Mouse (Mus musculus): ENCODE measurements around the gene Asb6. TPM values are rescaled to one million over a fixed set of nuclear protein-coding genes. Genes with fewer than 3 reads are reported as not detected.
A peak's percentile ranks its signal among the peaks of the same experiment; 100 is the strongest.

Asb6 gene
- polyA plus RNA-seq, 1 experiment from 2014 or later = 39.0 TPM

GRCm38 (mm10) chr2:30784078-30784994 lies 45.8 kb downstream of the Asb6 start:
- Histone ChIP-seq H3K27ac (ENCODE audit: low read length) (peak overlapping the region; percentile 95), H3K9me3 (ENCODE audit: low read length) (no peaks in the 10 kb centered on the region), H3K4me1 (ENCODE audit: insufficient read depth, low read length) (peaks cover 45% of the 10 kb centered on the region)

DNA sequence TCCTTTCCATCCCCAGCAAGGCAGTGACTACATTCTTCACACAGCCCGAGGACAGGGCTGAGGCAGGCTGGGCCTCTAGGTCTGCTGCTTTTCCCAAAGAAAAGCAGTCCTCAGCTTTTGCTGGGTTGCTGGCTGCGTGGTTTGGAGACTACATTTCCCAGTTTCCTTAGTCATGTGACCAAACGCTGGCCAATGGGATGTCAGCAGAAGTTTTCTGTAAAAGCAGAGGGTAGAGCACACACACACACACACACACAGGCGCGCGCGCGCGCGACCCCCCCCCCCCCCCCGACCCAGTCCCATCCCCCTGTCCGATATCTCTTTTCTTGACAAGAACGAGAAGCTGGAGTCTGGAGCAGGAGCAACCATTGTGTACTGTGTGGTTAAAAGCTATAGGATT lies 46.8 kb downstream of the Asb6 start:
- H3K27ac ChIP-seq (ENCODE audit: low read length) = peak overlapping the region; percentile 95
- peak overlapping the region; percentile 62 for H3K9ac ChIP-seq (replicated peaks; ENCODE audit: low read length)
- H3K9me3 ChIP-seq (ENCODE audit: low read length) = no peaks in the 10 kb centered on the region
- H3K4me1 ChIP-seq (ENCODE audit: insufficient read depth, low read length) = peaks cover 53% of the 10 kb centered on the region
- no peaks in the 10 kb centered on the region for H3K36me3 ChIP-seq (ENCODE audit: insufficient read depth, low read length)
- H3K4me2 ChIP-seq (replicated peaks; ENCODE audit: low read depth, low read length) = peak overlapping the region; percentile 60
- H3K4me3 ChIP-seq (ENCODE audit: low read length) = peak overlapping the region; percentile 18; the same call in 1 of the 2 replicates
- ATAC-seq (ENCODE audit: low FRiP score, low TSS enrichment) = peak; percentile 3; the same call in 1 of the 2 replicates
- WGBS = 0% methylated on average over 13 of the region's 13 CpGs
- no peaks in the 10 kb centered on the region for H3K27me3 ChIP-seq (ENCODE audit: insufficient read depth, low read length)

More at GRCm38 (mm10) chr2:30784078-30784994, 45.8 kb downstream of the Asb6 start:
- H3K27me3 ChIP-seq (ENCODE audit: insufficient read depth, low read length) = no peaks in the 10 kb centered on the region
- peak overlapping the region; percentile 71 for H3K9ac ChIP-seq (replicated peaks; ENCODE audit: low read length)
- peak overlapping the region; percentile 40 for H3K4me3 ChIP-seq (ENCODE audit: low read length)
- peak overlapping the region; percentile 60 for H3K4me2 ChIP-seq (replicated peaks; ENCODE audit: low read depth, low read length)
- peak; percentile 83 for ATAC-seq (ENCODE audit: low FRiP score, low TSS enrichment)
- H3K36me3 ChIP-seq (ENCODE audit: insufficient read depth, low read length) = no peaks in the 10 kb centered on the region
- WGBS = 5% methylated on average over 39 of the region's 40 CpGs

DNA sequence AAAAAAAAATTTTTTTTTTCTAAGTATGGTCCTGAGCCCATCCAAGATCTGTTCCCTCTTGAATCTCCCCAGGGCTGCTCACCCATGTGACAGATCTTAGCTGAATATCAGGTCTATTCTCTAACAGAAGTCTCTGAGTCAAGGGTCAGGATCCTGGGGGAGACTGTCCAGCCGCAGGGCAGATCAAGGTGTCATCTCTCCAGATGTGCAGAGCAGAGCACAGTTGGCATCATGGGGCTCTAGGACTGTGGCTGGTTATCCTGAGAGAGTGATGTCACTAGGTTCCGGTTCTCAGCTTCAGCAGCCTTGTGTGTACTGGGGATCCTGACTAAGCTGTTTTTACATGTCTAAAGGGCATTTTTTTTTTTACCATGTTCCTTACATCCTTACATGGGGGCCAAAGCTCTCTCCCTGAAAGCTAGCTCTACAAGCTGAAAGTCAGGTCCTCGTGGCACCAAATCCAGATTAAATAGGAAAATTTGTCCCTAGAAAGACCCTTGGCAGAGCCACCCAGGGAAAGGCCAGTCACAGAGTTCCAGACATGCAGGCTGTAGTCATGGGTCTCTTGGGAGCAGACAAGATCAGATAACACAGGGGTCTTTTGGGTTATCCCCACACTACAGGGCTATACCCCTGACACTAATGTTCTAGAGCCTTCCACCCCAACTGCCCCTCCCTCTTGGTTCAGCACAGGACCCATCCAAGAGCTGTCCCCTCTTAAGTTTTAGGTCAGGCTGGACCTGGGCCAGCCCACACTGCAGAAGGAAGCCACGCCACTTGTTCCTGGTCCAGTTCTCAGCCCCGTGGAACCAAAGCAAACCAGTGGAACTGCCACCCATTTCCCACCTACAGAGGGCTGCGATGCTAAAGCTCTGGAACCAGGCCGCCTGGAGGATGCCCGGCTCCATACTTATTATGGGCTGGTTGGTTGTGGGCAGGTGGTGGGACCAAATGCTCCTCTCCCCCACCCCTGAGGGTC lies 47.5 kb downstream of the Asb6 start:
- 70% methylated on average over 8 of the region's 8 CpGs for WGBS
- peak overlapping the region; percentile 62 for H3K9ac ChIP-seq (replicated peaks; ENCODE audit: low read length)
- no peak overlapping the region for H3K4me3 ChIP-seq (ENCODE audit: low read length)

DNA sequence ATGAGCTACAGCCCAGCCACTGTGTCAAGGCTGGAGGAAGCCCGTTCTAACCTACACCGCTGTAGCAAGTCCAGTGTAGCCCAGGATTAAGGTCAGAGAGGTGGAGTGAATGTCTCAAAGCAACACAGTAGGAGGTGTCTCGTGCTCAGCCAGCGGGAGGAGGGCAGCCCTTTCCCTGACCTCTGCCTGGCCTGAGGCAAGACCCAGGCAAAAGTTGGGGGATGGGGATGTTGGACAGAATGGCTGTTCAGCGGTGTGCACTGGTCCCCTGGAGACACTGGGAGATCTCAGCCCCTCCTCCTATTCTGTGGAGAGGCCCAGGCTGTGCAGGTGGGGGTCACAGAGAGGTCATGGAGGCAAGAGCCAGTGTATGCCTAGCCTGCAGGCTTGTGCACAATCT lies 50.9 kb downstream of the Asb6 start:
- no peak overlapping the region for H3K4me2 ChIP-seq (replicated peaks; ENCODE audit: low read depth, low read length)
- peak; percentile 75 for ATAC-seq (ENCODE audit: low FRiP score, low TSS enrichment)
- WGBS = 5% methylated on average over 5 of the region's 5 CpGs

More for the DNA sequence above, 47.5 kb downstream of the Asb6 start:
- H3K36me3 ChIP-seq (ENCODE audit: insufficient read depth, low read length) = no peaks in the 10 kb centered on the region
- no peaks in the 10 kb centered on the region for H3K9me3 ChIP-seq (ENCODE audit: low read length)
- peaks cover 53% of the 10 kb centered on the region for H3K4me1 ChIP-seq (ENCODE audit: insufficient read depth, low read length)
- ATAC-seq (ENCODE audit: low FRiP score, low TSS enrichment) = no peak
- peak overlapping the region; percentile 60 for H3K4me2 ChIP-seq (replicated peaks; ENCODE audit: low read depth, low read length)
- H3K27ac ChIP-seq (ENCODE audit: low read length) = peak overlapping the region; percentile 95
- H3K27me3 ChIP-seq (ENCODE audit: insufficient read depth, low read length) = no peaks in the 10 kb centered on the region

GRCm38 (mm10) chr2:30778235-30778634 lies 51.9 kb downstream of the Asb6 start:
- no peaks in the 10 kb centered on the region for H3K36me3 ChIP-seq (ENCODE audit: insufficient read depth, low read length)
- no peak overlapping the region for H3K9ac ChIP-seq (replicated peaks; ENCODE audit: low read length)
- H3K4me3 ChIP-seq (ENCODE audit: low read length) = no peak overlapping the region
- H3K27me3 ChIP-seq (ENCODE audit: insufficient read depth, low read length) = no peaks in the 10 kb centered on the region
- H3K27ac ChIP-seq (ENCODE audit: low read length) = peak overlapping the region; percentile 63
- WGBS = 75% methylated on average over 4 of the region's 4 CpGs
- H3K4me2 ChIP-seq (replicated peaks; ENCODE audit: low read depth, low read length) = no peak overlapping the region
- no peak for ATAC-seq (ENCODE audit: low FRiP score, low TSS enrichment)
- H3K9me3 ChIP-seq (ENCODE audit: low read length) = no peaks in the 10 kb centered on the region
- H3K4me1 ChIP-seq (ENCODE audit: insufficient read depth, low read length) = peaks cover 26% of the 10 kb centered on the region

More for the DNA sequence above, 50.9 kb downstream of the Asb6 start:
- no peaks in the 10 kb centered on the region for H3K9me3 ChIP-seq (ENCODE audit: low read length)
- H3K27ac ChIP-seq (ENCODE audit: low read length) = peak overlapping the region; percentile 63
- no peak overlapping the region for H3K4me3 ChIP-seq (ENCODE audit: low read length)
- no peaks in the 10 kb centered on the region for H3K36me3 ChIP-seq (ENCODE audit: insufficient read depth, low read length)
- H3K27me3 ChIP-seq (ENCODE audit: insufficient read depth, low read length) = no peaks in the 10 kb centered on the region
- peak overlapping the region; percentile 41; the same call in 1 of the 2 replicates for H3K9ac ChIP-seq (replicated peaks; ENCODE audit: low read length)
- H3K4me1 ChIP-seq (ENCODE audit: insufficient read depth, low read length) = peaks cover 29% of the 10 kb centered on the region

GRCm38 (mm10) chr2:30777266-30777665 lies 52.9 kb downstream of the Asb6 start:
- H3K4me1 ChIP-seq (ENCODE audit: insufficient read depth, low read length) = peaks cover 32% of the 10 kb centered on the region
- H3K4me2 ChIP-seq (replicated peaks; ENCODE audit: low read depth, low read length) = no peak overlapping the region
- H3K27me3 ChIP-seq (ENCODE audit: insufficient read depth, low read length) = no peaks in the 10 kb centered on the region
- WGBS = 80% methylated on average over 3 of the region's 3 CpGs
- H3K9me3 ChIP-seq (ENCODE audit: low read length) = no peaks in the 10 kb centered on the region
- H3K4me3 ChIP-seq (ENCODE audit: low read length) = no peak overlapping the region
- H3K36me3 ChIP-seq (ENCODE audit: insufficient read depth, low read length) = no peaks in the 10 kb centered on the region
- H3K9ac ChIP-seq (replicated peaks; ENCODE audit: low read length) = no peak overlapping the region
- H3K27ac ChIP-seq (ENCODE audit: low read length) = no peak overlapping the region
- ATAC-seq (ENCODE audit: low FRiP score, low TSS enrichment) = no peak

DNA sequence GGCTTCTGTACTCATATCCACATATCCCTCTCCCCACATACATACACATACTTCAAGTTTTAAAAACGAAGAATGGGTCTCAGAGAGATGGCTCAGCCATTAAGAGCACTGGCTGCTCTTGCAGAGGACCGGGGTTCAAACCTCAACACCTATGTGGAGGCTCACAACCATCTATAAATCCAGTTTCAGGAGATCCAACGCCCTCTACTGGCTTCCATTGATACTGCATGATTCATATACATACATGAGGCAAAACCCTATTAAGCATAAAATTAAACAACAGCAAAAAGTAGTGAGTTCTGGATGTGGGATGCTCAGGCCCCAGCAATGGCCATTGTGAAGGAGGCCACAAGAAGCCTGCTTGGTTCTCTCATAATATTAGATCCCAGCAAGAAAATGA lies 54.2 kb downstream of the Asb6 start:
- Histone ChIP-seq H3K9me3 (ENCODE audit: low read length) (no peaks in the 10 kb centered on the region), H3K27ac (ENCODE audit: low read length) (no peak overlapping the region), H3K36me3 (ENCODE audit: insufficient read depth, low read length) (no peaks in the 10 kb centered on the region), H3K9ac (replicated peaks; ENCODE audit: low read length) (no peak overlapping the region), H3K4me1 (ENCODE audit: insufficient read depth, low read length) (peaks cover 44% of the 10 kb centered on the region), H3K4me3 (ENCODE audit: low read length) (no peak overlapping the region), H3K4me2 (replicated peaks; ENCODE audit: low read depth, low read length) (no peak overlapping the region), H3K27me3 (ENCODE audit: insufficient read depth, low read length) (no peaks in the 10 kb centered on the region)
- WGBS = 66% methylated on average over 3 of the region's 3 CpGs
- no peak for ATAC-seq (ENCODE audit: low FRiP score, low TSS enrichment)

GRCm38 (mm10) chr2:30773313-30774005 lies 56.7 kb downstream of the Asb6 start:
- Histone ChIP-seq H3K36me3 (ENCODE audit: insufficient read depth, low read length) (no peaks in the 10 kb centered on the region), H3K9me3 (ENCODE audit: low read length) (no peaks in the 10 kb centered on the region), H3K4me2 (replicated peaks; ENCODE audit: low read depth, low read length) (no peak overlapping the region), H3K27ac (ENCODE audit: low read length) (peak overlapping the region; percentile 95), H3K27me3 (ENCODE audit: insufficient read depth, low read length) (no peaks in the 10 kb centered on the region), H3K4me1 (ENCODE audit: insufficient read depth, low read length) (peaks cover 31% of the 10 kb centered on the region), H3K4me3 (ENCODE audit: low read length) (no peak overlapping the region), H3K9ac (replicated peaks; ENCODE audit: low read length) (no peak overlapping the region)
- ATAC-seq (ENCODE audit: low FRiP score, low TSS enrichment) = no peak
- 76% methylated on average over 8 of the region's 8 CpGs for WGBS

Measured in kidney, embryonic 16.5 days (tissue).